Mouse (Mus musculus): ENCODE measurements around the gene Atl3. TPM values are rescaled to one million over a fixed set of nuclear protein-coding genes. Genes with fewer than 3 reads are reported as not detected.

Gene Atl3
- polyA plus RNA-seq (2015; fragmentation: Nextera tagmentation; extraction: Ambion mirVana) = 10.9 and 11.6 TPM in 2 replicates

DNA sequence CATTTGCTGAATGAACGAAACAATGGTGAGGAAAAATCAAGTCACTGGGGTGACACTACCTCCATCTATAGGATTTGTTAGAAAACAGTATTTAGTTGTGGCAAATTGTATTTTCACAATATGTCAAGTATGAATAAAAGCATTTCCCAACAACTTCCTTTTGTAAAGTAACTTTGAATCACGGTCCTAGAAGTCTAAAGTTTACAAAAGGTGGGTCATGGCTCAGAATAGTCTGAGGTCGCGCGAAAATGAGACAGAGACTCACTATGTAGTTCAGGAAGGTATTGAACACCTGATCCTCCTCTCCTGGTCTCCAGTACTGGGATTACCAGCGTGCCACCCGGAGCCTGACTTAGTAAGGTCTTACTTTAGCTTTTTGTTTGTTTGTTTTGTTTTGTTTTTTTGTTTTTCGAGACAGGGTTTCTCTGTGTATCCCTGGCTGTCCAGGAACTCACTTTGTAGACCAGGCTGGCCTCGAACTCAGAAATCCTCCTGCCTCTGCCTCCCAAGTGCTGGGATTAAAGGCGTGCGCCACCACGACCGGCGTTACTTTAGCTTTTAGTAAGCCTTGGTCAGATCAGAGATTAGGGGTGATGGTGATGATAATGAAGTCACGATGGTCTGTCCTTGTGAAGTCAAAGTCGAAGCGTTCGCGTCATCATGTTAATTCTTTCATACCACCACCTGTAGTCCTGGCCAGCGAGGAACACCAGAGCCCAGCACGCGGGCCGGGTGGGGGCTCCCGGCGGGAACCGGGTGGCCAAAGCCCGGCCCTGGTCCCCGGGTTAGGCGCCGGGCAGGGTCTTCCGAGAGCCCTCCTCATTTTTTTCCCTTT, at the start of gene Atl3:
Gene Atl3, plus strand, starts transcription at position 689 of the 835 bp plus-strand sequence.
- Histone ChIP-seq H3K4me3 (replicated peaks) (peak within 1 kb of the TSS; percentile 59), H3K9ac (peak within 1 kb of the TSS; percentile 75), H3K27ac (peak within 1 kb of the TSS; percentile 98), H3K4me2 (replicated peaks) (peak within 1 kb of the TSS; percentile 70), H3K36me3 (no peaks in the 10 kb centered on the region), H3K4me1 (replicated peaks) (no peaks in the 10 kb centered on the region), H3K9me3 (no peaks in the 10 kb centered on the region), H3K27me3 (replicated peaks) (no peaks in the 10 kb centered on the region)
- 26% methylated on average over 31 of the region's 31 CpGs for WGBS
- ATAC-seq = no peak

DNA sequence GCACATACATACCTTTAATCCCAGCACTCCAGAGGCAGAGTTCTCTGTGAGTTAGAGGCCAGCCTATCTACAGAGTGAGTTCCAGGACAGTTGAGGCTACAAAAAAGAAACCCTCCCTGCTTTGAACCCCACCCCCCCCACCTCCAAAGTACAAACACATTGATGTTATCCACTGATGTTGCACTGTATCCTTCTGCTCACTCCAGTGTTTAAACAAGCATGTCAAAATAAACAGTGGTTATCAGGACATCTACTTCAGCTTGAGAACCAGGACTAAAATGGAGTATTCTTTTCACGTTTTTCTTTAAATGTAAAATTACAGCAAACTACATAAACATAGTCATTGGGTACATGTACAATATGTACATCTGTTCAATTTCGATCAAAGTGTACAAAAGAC, 48.7 kb upstream of the Atl3 start:
- Histone ChIP-seq H3K9me3 (no peaks in the 10 kb centered on the region), H3K9ac (no peak overlapping the region), H3K27me3 (replicated peaks) (no peaks in the 10 kb centered on the region), H3K4me2 (replicated peaks) (no peak overlapping the region), H3K4me3 (replicated peaks) (no peak overlapping the region), H3K4me1 (replicated peaks) (peaks cover 4% of the 10 kb centered on the region), H3K27ac (no peak overlapping the region), H3K36me3 (no peaks in the 10 kb centered on the region)
- no peak for ATAC-seq
- WGBS = 71% methylated on average over 2 of the region's 2 CpGs

DNA sequence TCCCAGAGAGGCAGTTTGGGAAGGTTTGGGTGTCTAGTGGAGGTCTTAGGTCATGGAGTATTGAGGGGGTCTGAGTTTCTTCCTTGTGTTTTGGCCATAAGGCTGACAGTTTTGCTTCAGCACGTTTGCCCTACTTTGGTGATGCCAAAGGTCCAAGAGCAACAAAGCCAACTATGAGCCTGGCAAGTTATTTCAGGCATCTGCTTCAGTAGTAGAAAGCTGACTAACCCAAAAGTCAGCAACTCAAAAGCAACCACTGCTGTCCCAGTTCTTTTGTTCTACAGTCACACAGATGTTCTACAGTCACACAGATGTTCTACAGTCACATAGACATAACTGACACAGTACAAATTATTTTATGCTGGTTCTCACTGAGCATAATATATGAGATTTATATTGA, 48.2 kb upstream of the Atl3 start:
- Histone ChIP-seq H3K4me3 (replicated peaks) (no peak overlapping the region), H3K36me3 (no peaks in the 10 kb centered on the region), H3K27me3 (replicated peaks) (no peaks in the 10 kb centered on the region), H3K9me3 (no peaks in the 10 kb centered on the region), H3K9ac (no peak overlapping the region), H3K4me2 (replicated peaks) (no peak overlapping the region), H3K4me1 (replicated peaks) (peaks cover 4% of the 10 kb centered on the region), H3K27ac (no peak overlapping the region)
- 82% methylated on average over 1 of the region's 1 CpGs for WGBS
- no peak for ATAC-seq

DNA sequence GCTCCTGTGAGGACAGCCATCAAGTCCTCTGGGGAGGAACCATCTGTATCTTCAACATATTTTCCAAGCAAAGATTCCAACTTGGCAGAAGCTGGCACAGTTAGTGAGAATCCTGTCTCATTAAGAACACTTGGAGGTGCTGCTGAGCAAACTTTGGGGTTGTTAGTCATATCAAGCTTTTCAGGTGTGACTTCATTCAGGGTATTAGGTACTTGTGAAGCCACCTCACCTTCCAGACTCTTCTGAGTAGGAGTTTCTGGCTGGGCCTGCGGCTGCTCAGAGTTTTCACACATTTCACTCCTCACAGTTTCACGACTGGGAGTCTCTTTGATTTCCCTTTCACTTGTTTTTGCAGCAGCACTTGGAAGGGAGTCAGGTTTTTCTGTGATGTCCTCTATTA, 37.0 kb upstream of the Atl3 start:
- H3K27ac ChIP-seq = no peak overlapping the region
- no peaks in the 10 kb centered on the region; the same call in 1 of the 2 replicates for H3K36me3 ChIP-seq
- WGBS = 59% methylated on average over 2 of the region's 2 CpGs
- no peak overlapping the region for H3K9ac ChIP-seq
- H3K4me2 ChIP-seq (replicated peaks) = no peak overlapping the region
- no peaks in the 10 kb centered on the region for H3K27me3 ChIP-seq (replicated peaks)
- no peak overlapping the region for H3K4me3 ChIP-seq (replicated peaks)
- no peaks in the 10 kb centered on the region for H3K9me3 ChIP-seq
- no peaks in the 10 kb centered on the region for H3K4me1 ChIP-seq (replicated peaks)
- no peak for ATAC-seq

DNA sequence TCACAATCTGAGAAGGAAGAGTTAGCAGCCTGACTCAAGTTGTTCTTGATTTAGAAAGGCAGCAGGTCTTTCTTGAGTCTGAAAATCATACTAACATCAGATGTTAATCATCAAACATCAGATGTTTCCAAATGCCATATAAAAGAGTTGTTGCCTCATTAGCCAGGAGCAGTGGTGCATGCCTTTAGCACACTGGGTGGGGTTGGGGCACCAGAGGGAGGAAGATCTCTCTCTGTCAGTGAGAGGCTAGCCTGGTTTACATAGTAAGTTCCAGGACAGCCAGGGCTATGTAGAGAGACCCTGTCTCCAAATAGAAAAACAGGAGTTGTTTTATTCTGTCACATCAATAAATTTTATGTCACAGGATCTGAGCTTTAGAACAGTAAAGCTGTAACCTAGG, 34.9 kb upstream of the Atl3 start:
- H3K27ac ChIP-seq = no peak overlapping the region
- no peaks in the 10 kb centered on the region for H3K9me3 ChIP-seq
- no peaks in the 10 kb centered on the region for H3K4me1 ChIP-seq (replicated peaks)
- H3K36me3 ChIP-seq = no peaks in the 10 kb centered on the region; the same call in 1 of the 2 replicates
- no peak for ATAC-seq
- H3K4me3 ChIP-seq (replicated peaks) = no peak overlapping the region
- no peak overlapping the region for H3K9ac ChIP-seq
- H3K27me3 ChIP-seq (replicated peaks) = no peaks in the 10 kb centered on the region
- H3K4me2 ChIP-seq (replicated peaks) = no peak overlapping the region

DNA sequence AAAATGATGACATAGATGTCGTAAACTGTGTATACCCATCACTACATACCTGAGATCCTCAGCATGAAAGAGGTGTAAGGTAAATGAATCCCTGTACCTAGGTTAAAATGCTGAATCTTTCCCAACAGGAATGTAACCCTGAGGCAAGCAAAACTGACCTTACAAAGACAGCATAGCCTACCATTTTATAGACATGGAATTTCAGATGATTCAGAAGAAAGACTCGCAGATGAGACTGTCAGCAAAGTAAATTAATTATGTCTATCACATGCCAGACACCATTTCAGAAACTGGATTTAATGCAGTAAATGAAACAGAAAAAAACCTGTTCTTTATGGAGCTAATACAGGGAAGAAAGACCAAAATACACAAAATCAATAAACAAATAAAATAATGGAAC, 34.5 kb upstream of the Atl3 start:
- no peaks in the 10 kb centered on the region for H3K9me3 ChIP-seq
- H3K4me2 ChIP-seq (replicated peaks) = no peak overlapping the region
- H3K4me3 ChIP-seq (replicated peaks) = no peak overlapping the region
- no peaks in the 10 kb centered on the region for H3K27me3 ChIP-seq (replicated peaks)
- H3K4me1 ChIP-seq (replicated peaks) = no peaks in the 10 kb centered on the region
- WGBS = 89% methylated on average over 2 of the region's 2 CpGs
- ATAC-seq = no peak
- no peak overlapping the region for H3K9ac ChIP-seq
- H3K36me3 ChIP-seq = no peaks in the 10 kb centered on the region; the same call in 1 of the 2 replicates
- no peak overlapping the region for H3K27ac ChIP-seq

DNA sequence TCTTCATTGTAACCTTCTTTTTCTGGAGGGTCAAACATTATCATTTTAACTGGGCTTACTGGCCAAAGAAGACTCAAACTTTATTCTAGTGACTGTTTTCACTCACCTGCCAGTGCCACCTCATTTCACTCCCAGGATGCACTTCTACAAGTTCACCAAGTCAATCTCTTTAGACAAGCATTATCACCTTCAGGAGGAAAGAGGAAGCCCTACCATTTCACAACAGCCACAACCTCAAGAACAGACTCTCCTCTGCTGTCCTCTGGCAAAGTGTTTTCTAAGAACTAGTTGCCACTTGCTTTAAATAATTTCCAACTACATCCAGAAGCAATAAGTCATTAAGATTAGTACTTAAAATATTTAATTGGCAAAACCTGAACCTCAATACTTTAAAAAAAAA, 25.9 kb upstream of the Atl3 start:
- no peak overlapping the region for H3K27ac ChIP-seq
- H3K27me3 ChIP-seq (replicated peaks) = no peaks in the 10 kb centered on the region
- no peaks in the 10 kb centered on the region for H3K4me1 ChIP-seq (replicated peaks)
- no peaks in the 10 kb centered on the region for H3K9me3 ChIP-seq
- no peak overlapping the region for H3K9ac ChIP-seq
- no peak overlapping the region for H3K4me2 ChIP-seq (replicated peaks)
- no peaks in the 10 kb centered on the region for H3K36me3 ChIP-seq
- no peak overlapping the region for H3K4me3 ChIP-seq (replicated peaks)
- no peak for ATAC-seq

DNA sequence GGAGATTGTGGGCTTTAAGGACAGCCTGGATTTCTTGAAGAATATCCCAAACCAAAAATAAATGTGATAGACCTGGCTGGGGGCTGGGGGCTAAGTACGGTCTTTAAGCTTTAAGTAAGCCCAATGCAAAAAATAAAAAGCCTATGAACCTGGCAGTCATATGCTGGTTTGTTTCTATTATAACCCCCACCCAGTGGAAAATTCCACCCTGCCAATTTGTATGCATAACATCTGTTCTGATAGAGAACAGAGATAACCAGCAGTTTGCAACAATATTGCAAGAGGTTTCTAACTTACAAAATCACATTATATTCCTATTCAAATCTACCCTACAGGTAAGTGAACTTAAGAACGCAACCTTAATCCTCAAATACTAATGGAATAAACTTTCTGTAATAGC, 23.2 kb upstream of the Atl3 start:
- no peak for ATAC-seq
- no peak overlapping the region for H3K9ac ChIP-seq
- H3K4me1 ChIP-seq (replicated peaks) = no peaks in the 10 kb centered on the region
- H3K27ac ChIP-seq = no peak overlapping the region
- H3K4me2 ChIP-seq (replicated peaks) = no peak overlapping the region
- H3K36me3 ChIP-seq = no peaks in the 10 kb centered on the region
- no peaks in the 10 kb centered on the region for H3K27me3 ChIP-seq (replicated peaks)
- 82% methylated on average over 2 of the region's 2 CpGs for WGBS
- H3K4me3 ChIP-seq (replicated peaks) = no peak overlapping the region
- no peaks in the 10 kb centered on the region for H3K9me3 ChIP-seq

DNA sequence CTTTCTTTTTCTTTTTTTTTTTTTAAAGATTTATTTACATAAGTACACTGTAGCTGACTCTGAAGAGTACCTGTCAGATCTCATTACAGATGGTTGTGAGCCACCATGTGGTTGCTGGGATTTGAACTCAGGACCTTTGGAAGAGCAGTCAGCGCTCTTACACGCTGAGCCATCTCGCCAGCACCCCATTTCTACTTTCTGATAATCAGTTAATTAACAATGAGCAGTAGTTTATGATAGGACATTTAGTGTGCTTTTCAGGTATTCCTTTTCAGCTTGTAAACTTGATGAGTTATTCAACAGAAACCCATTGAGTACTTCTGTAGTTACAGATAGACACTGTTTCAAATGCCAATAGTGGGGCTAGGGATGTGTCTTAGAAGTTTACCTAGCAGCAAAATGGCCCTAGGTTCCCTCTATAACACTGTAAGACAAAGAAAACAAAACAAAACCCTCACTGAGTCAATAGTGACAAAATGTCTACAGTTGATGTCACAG, 14.0 kb upstream of the Atl3 start:
- Histone ChIP-seq H3K27ac (no peak overlapping the region), H3K4me2 (replicated peaks) (no peak overlapping the region), H3K9me3 (no peaks in the 10 kb centered on the region), H3K27me3 (replicated peaks) (no peaks in the 10 kb centered on the region), H3K36me3 (no peaks in the 10 kb centered on the region), H3K4me1 (replicated peaks) (peaks cover 8% of the 10 kb centered on the region), H3K4me3 (replicated peaks) (no peak overlapping the region), H3K9ac (no peak overlapping the region)
- WGBS = 97% methylated on average over 3 of the region's 3 CpGs
- ATAC-seq = no peak

DNA sequence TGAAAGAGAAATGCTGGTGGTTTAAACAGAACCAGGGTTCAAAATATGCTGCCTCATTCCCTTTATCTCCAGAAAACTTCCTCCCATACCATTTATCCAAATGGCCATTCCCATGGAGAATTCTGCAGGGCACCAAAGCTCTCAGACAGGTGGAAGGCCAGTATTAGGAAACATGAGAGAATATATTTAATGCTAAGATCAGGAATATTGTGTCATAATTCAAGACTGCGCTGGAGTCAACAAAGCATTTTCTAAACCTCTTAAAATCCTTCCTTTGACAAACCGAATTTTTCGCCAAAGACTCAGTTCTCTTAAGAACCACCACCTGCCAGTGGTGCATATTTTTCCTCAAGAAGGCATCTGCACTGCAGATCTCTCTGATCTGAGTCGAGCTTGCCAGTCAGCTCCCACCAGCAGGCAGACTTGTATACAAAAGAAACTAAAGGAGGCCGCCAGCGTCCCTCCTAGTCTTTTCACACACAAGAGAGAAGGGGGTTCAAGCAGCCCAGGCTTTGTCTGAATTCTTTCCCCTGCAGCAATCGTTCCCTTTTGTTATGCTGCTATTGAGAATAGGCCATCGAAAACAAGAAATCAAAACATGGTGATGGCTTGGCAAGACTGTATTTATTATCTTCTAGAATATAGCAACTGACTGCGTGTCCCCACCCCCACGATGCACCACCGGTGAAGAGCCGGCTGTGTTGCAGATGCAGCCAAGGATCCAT, 12.1 kb upstream of the Atl3 start:
- H3K9ac ChIP-seq = peak overlapping the region; percentile 50
- peak overlapping the region; percentile 78 for H3K4me2 ChIP-seq (replicated peaks)
- ATAC-seq = no peak
- H3K27me3 ChIP-seq (replicated peaks) = no peaks in the 10 kb centered on the region
- H3K36me3 ChIP-seq = no peaks in the 10 kb centered on the region
- peak overlapping the region; percentile 48; the same call in 1 of the 2 replicates for H3K27ac ChIP-seq
- H3K9me3 ChIP-seq = no peaks in the 10 kb centered on the region
- 6% methylated on average over 12 of the region's 12 CpGs for WGBS
- H3K4me1 ChIP-seq (replicated peaks) = peaks cover 8% of the 10 kb centered on the region
- H3K4me3 ChIP-seq (replicated peaks) = peak overlapping the region; percentile 95

DNA sequence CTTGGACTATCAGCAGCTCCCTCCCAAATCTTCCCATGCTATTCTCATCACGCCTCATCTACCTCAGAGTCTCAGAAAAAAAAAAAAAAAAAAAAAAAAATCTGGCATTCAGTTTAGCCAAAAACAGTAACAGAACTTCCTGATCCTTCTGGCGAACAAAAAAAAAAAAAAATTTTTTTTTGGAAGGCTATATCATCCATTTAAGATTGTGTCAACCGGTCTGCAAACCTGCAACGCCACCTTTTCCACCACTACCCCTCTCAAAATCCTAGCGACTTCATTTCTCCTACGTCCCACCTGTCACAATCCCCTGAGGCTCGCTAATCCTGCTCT, 11.6 kb upstream of the Atl3 start:
- no peaks in the 10 kb centered on the region for H3K36me3 ChIP-seq
- H3K27ac ChIP-seq = peak overlapping the region; percentile 99
- no peaks in the 10 kb centered on the region for H3K27me3 ChIP-seq (replicated peaks)
- peak overlapping the region; percentile 78 for H3K4me2 ChIP-seq (replicated peaks)
- H3K9ac ChIP-seq = peak overlapping the region; percentile 97
- H3K4me1 ChIP-seq (replicated peaks) = peaks cover 8% of the 10 kb centered on the region
- H3K9me3 ChIP-seq = no peaks in the 10 kb centered on the region
- no peak for ATAC-seq
- peak overlapping the region; percentile 95 for H3K4me3 ChIP-seq (replicated peaks)
- under 1% methylated on average over 7 of the region's 7 CpGs for WGBS

DNA sequence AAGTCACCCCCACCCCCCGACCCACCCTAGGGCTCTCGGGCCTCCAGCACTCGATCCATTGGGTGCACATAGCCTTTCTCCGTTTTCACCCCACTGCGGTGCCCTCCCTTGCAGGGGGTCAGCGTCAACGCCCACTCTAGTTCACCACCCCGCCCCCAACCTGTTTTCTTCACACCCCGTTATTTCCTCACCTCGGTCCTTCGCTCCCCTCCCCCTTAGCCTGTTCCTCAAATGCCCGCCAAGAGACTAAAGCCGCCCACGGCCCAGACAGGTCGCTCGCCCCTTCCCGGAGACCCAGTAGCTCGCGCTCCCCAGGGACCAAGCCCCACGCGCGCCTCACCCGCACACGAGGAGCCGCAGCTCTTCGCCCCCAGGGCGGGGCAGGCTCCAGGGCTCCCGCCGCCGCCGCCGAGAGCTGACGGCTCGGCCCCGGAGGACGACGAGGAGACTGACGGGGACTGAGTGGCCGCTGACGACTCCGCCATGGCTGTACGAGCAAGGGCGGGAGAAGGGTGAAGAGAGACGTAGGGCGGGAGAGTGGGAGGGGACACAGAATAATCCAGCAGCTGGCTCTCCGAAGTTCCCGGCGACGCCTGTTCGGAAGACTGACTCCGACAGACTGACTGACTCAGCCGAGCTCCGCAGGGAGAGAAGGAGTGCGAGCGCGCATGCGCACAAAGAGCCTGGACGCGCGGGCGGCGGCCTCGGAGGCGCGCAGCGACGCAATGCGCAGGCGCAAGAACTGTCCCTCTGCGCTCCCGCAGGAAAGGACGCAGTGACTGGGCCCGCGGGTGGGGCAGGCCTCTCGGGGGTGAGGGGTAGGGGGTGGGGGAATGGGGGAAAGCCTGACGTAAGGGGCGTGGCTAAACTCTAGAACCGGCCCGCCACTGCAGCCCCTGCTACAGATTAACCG, 11.0 kb upstream of the Atl3 start, which contains the start of gene Rtn3:
Gene Rtn3, minus strand, starts transcription at position 683 of the 913 bp plus-strand sequence.
- Histone ChIP-seq H3K27ac (peak within 1 kb of the TSS; percentile 99), H3K9ac (peak within 1 kb of the TSS; percentile 97), H3K4me1 (replicated peaks) (peaks cover 8% of the 10 kb centered on the region), H3K9me3 (no peaks in the 10 kb centered on the region), H3K27me3 (replicated peaks) (no peaks in the 10 kb centered on the region), H3K4me2 (replicated peaks) (peak within 1 kb of the TSS; percentile 78), H3K36me3 (no peaks in the 10 kb centered on the region), H3K4me3 (replicated peaks) (peak within 1 kb of the TSS; percentile 95)
- ATAC-seq = peak; percentile 95
- under 1% methylated on average over 80 of the region's 80 CpGs for WGBS
